Mouse (Mus musculus) liver, adult 2 months (tissue): ENCODE results near the gene Rps26. TPM values are rescaled to one million over a fixed set of nuclear protein-coding genes. Genes with fewer than 3 reads are reported as not detected.

Experiments
- DNase-seq: peaks from one replicate; pipeline ENCODE4 v3.0.0-alpha.2; 2011; ENCODE audit warnings: low read depth, low spot score; ENCODE audit errors: extremely low read depth
- H3K27ac ChIP-seq: fragments of 200-500 bp; replicated peaks from 2 replicates; pipeline ENCODE4 v1.5.1; 2012; ENCODE audit warnings: low read depth, mild to moderate bottlenecking, control low read depth, inconsistent platforms, low read length; ENCODE audit not compliant: insufficient read depth
- H3K27me3 ChIP-seq: fragments of 200-500 bp; 2 replicates; pipeline ENCODE4 v1.6.1; 2012; ENCODE audit warnings: mild to moderate bottlenecking, moderate library complexity, low read length, inconsistent platforms; ENCODE audit not compliant: control insufficient read depth, insufficient read depth
- H3K36me3 ChIP-seq: fragments of 200-500 bp; 2 replicates; pipeline ENCODE4 v1.6.1; 2012; ENCODE audit warnings: low read length, inconsistent platforms; ENCODE audit not compliant: control insufficient read depth, insufficient read depth
- H3K4me1 ChIP-seq: fragments of 200-500 bp; 2 replicates; pipeline ENCODE4 v1.6.1; 2011; ENCODE audit warnings: low read length; ENCODE audit not compliant: control insufficient read depth, insufficient read depth
- H3K4me3 ChIP-seq: fragments of 200-500 bp; 2 replicates; pipeline ENCODE4 v1.5.1; 2011; ENCODE audit warnings: low read depth, mild to moderate bottlenecking, control low read depth, low read length, moderate library complexity; ENCODE audit not compliant: insufficient read depth
- H3K79me2 ChIP-seq: fragments of 200-500 bp; 2 replicates; pipeline ENCODE4 v1.6.1; 2012; ENCODE audit warnings: inconsistent platforms, mild to moderate bottlenecking, low read length, moderate library complexity; ENCODE audit not compliant: control insufficient read depth, insufficient read depth
- H3K9ac ChIP-seq: fragments of 200-500 bp; 2 replicates; pipeline ENCODE4 v1.6.1; 2012; ENCODE audit warnings: low read depth, mild to moderate bottlenecking, control low read depth, inconsistent platforms, low read length
- CTCF ChIP-seq: fragments of 200-500 bp; IDR thresholded peaks from 2 replicates; pipeline ENCODE4 v1.5.1; 2011; ENCODE audit warnings: low read depth, low read length, control low read depth
- POLR2A ChIP-seq: fragments of 200-500 bp; IDR thresholded peaks from 2 replicates; pipeline ENCODE4 v1.6.1; 2011; ENCODE audit warnings: low read length, control low read depth; ENCODE audit not compliant: insufficient read depth; ENCODE audit errors: extremely low read depth
- WGBS: fragments of 180-500 bp; shearing (Covaris S2); methylation state at CpG from one replicate; pipeline ENCODE4 v1.1.7; 2018; 5-methylcytosine and 5-hydroxymethylcytosine counted together
- polyA plus RNA-seq: library from polyadenylated mRNA; depleted of rRNA; stranded (reverse); fragments of >200 nt; gene quantifications from 2 replicates; pipeline ENCODE4 v1.2.3, GENCODE M21; 2012; rRNA removed
- total RNA-seq: library from RNA; depleted of rRNA; stranded (reverse); fragments of >200 nt; gene quantifications from 2 replicates; pipeline ENCODE4 v1.2.3, GENCODE M21; 2014; rRNA removed

Gene Rps26
- total and polyA plus RNA-seq, 2 experiments = 234 to 425 TPM

- no peaks in the 10 kb centered on the region; the same call in 1 of the 2 replicates for H3K4me1 ChIP-seq
- H3K79me2 ChIP-seq = no peaks in the 10 kb centered on the region
- H3K27me3 ChIP-seq = no peaks in the 10 kb centered on the region
- H3K9ac ChIP-seq = no peak overlapping the region
- WGBS = 94% methylated on average over 4 of the region's 4 CpGs
- no peak overlapping the region for H3K27ac ChIP-seq
- TF ChIP-seq POLR2A = no peak
- no peak for TF ChIP-seq CTCF
- DNase-seq = no peak
- H3K36me3 ChIP-seq = peaks cover 79% of the 10 kb centered on the region
- H3K4me3 ChIP-seq = no peak overlapping the region
Measured at GRCm38 (mm10) chr10:128579731-128580130, 46.8 kb downstream of the Rps26 start.

GRCm38 (mm10) chr10:128579298-128579697, 47.2 kb downstream of the Rps26 start:
- Histone ChIP-seq H3K27ac (no peak overlapping the region), H3K9ac (no peak overlapping the region), H3K27me3 (no peaks in the 10 kb centered on the region), H3K36me3 (peaks cover 80% of the 10 kb centered on the region), H3K79me2 (no peaks in the 10 kb centered on the region), H3K4me1 (no peaks in the 10 kb centered on the region; the same call in 1 of the 2 replicates), H3K4me3 (no peak overlapping the region)
- no peak for TF ChIP-seq CTCF
- TF ChIP-seq POLR2A = no peak
- DNase-seq = no peak
- WGBS = 62% methylated on average over 3 of the region's 3 CpGs

DNA sequence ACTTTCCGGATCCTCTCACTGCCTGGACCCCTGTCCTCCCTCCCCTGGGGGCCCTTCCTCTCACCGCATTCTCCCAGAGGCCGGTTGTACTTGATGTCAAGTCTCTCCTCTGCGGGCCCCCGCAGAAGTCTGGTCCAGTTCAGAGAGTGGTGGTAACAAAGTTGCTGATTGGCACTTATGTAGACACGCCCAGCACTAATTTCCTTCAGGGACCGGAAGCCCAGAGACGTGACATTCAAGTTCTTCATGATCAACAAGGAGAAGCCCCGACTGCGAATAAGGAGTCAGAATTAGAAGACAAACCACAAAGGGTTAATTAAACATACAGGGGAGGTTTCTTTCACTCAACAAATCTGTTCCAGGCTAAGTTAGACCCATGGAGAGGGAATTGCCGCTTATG, 48.2 kb downstream of the Rps26 start:
- peaks cover 87% of the 10 kb centered on the region for H3K36me3 ChIP-seq
- H3K9ac ChIP-seq = peak overlapping the region; percentile 16; the same call in 1 of the 2 replicates
- no peaks in the 10 kb centered on the region for H3K4me1 ChIP-seq
- WGBS = 89% methylated on average over 11 of the region's 11 CpGs
- no peak overlapping the region for H3K27ac ChIP-seq
- no peak for DNase-seq
- H3K79me2 ChIP-seq = no peaks in the 10 kb centered on the region
- 0 out of 2 replicates have a peak overlapping the region, but pooled peaks have one; percentile 7 for H3K4me3 ChIP-seq
- TF ChIP-seq CTCF (no peak), POLR2A (no peak)
- H3K27me3 ChIP-seq = no peaks in the 10 kb centered on the region

- TF ChIP-seq CTCF (peak; percentile 66; the same call in 1 of the 2 replicates), POLR2A (no peak)
- Histone ChIP-seq H3K9ac (no peak overlapping the region), H3K79me2 (no peaks in the 10 kb centered on the region), H3K4me1 (no peaks in the 10 kb centered on the region), H3K27ac (no peak overlapping the region), H3K4me3 (no peak overlapping the region), H3K36me3 (peaks cover 87% of the 10 kb centered on the region), H3K27me3 (no peaks in the 10 kb centered on the region)
- 92% methylated on average over 2 of the region's 2 CpGs for WGBS
- DNase-seq = no peak
Measured at GRCm38 (mm10) chr10:128575063-128575462, 51.5 kb downstream of the Rps26 start.

Other genes with a start within 250 kb of the Rps26 start
- 5.6 and 9.3 TPM in 2 replicates for gene Ankrd52, start 249.6 kb downstream of the Rps26 start, total RNA-seq
- gene Ankrd52, start 249.6 kb downstream of the Rps26 start, polyA plus RNA-seq = 11.8 and 14.8 TPM in 2 replicates
- 2.4 and 3.2 TPM in 2 replicates for gene Slc39a5, start 225.5 kb downstream of the Rps26 start, total RNA-seq
- 2.0 and 8.9 TPM in 2 replicates for gene Slc39a5, start 225.5 kb downstream of the Rps26 start, polyA plus RNA-seq
- gene Nabp2, start 215.3 kb downstream of the Rps26 start, total RNA-seq = 12.9 and 17.0 TPM in 2 replicates
- 22.3 and 27.9 TPM in 2 replicates for gene Nabp2, start 215.3 kb downstream of the Rps26 start, polyA plus RNA-seq
- 5.1 and 6.6 TPM in 2 replicates for gene Rnf41, start 215.1 kb downstream of the Rps26 start, total RNA-seq
- 5.9 TPM in 2 replicates for gene Rnf41, start 215.1 kb downstream of the Rps26 start, polyA plus RNA-seq
- gene Smarcc2, start 167.5 kb downstream of the Rps26 start, total RNA-seq = 13.8 and 21.9 TPM in 2 replicates
- gene Smarcc2, start 167.5 kb downstream of the Rps26 start, polyA plus RNA-seq = 63.1 and 64.5 TPM in 2 replicates
- gene Myl6, start 132.6 kb downstream of the Rps26 start, total RNA-seq = 477 and 556 TPM in 2 replicates
- gene Myl6, start 132.6 kb downstream of the Rps26 start, polyA plus RNA-seq = 553 and 575 TPM in 2 replicates
- 0.28 and 0.47 TPM in 2 replicates for gene Myl6b, start 128.1 kb downstream of the Rps26 start, total RNA-seq
- gene Myl6b, start 128.1 kb downstream of the Rps26 start, polyA plus RNA-seq = 1.1 and 1.6 TPM in 2 replicates
- 7.9 and 10.7 TPM in 2 replicates for gene Esyt1, start 100.9 kb downstream of the Rps26 start, total RNA-seq
- 9.2 and 12.8 TPM in 2 replicates for gene Esyt1, start 100.9 kb downstream of the Rps26 start, polyA plus RNA-seq
- 3.2 and 4.4 TPM in 2 replicates for gene Zc3h10, start 79.0 kb downstream of the Rps26 start, total RNA-seq
- 6.8 and 8.1 TPM in 2 replicates for gene Zc3h10, start 79.0 kb downstream of the Rps26 start, polyA plus RNA-seq
- gene Rpl41, start 77.4 kb downstream of the Rps26 start, total RNA-seq = 921 and 1,015 TPM in 2 replicates
- 794 TPM in 2 replicates for gene Rpl41, start 77.4 kb downstream of the Rps26 start, polyA plus RNA-seq
- gene Pa2g4, start 60.8 kb downstream of the Rps26 start, total RNA-seq = 24.7 and 30.0 TPM in 2 replicates
- gene Pa2g4, start 60.8 kb downstream of the Rps26 start, polyA plus RNA-seq = 17.6 and 17.8 TPM in 2 replicates
- gene Erbb3, start 37.1 kb downstream of the Rps26 start, total RNA-seq = 92.9 and 115 TPM in 2 replicates
- gene Erbb3, start 37.1 kb downstream of the Rps26 start, polyA plus RNA-seq = 37.4 and 37.9 TPM in 2 replicates
- 0.09 and 0.13 TPM in 2 replicates for gene Ikzf4, start 19.2 kb upstream of the Rps26 start, total RNA-seq
- gene Ikzf4, start 19.2 kb upstream of the Rps26 start, polyA plus RNA-seq = 0.60 and 0.80 TPM in 2 replicates
- 135 and 145 TPM in 2 replicates for gene Suox, start 47.3 kb upstream of the Rps26 start, total RNA-seq
- 103 and 168 TPM in 2 replicates for gene Suox, start 47.3 kb upstream of the Rps26 start, polyA plus RNA-seq
- 68.6 and 74.0 TPM in 2 replicates for gene Rab5b, start 69.5 kb upstream of the Rps26 start, total RNA-seq
- gene Rab5b, start 69.5 kb upstream of the Rps26 start, polyA plus RNA-seq = 78.8 and 80.5 TPM in 2 replicates
- 0.09 and 0.40 TPM in 2 replicates for gene Pmel, start 77.4 kb upstream of the Rps26 start, total RNA-seq
- gene Pmel, start 77.4 kb upstream of the Rps26 start, polyA plus RNA-seq = 0.72 and 0.83 TPM in 2 replicates
- gene Cdk2, start 78.3 kb upstream of the Rps26 start, total RNA-seq = 4.7 and 7.6 TPM in 2 replicates
- gene Cdk2, start 78.3 kb upstream of the Rps26 start, polyA plus RNA-seq = 7.0 and 8.3 TPM in 2 replicates
- gene Dgka, start 118.1 kb upstream of the Rps26 start, total RNA-seq = 4.1 and 6.5 TPM in 2 replicates
- gene Dgka, start 118.1 kb upstream of the Rps26 start, polyA plus RNA-seq = 7.1 and 7.2 TPM in 2 replicates
- 9.5 and 12.7 TPM in 2 replicates for gene Pym1, start 121.1 kb upstream of the Rps26 start, total RNA-seq
- gene Pym1, start 121.1 kb upstream of the Rps26 start, polyA plus RNA-seq = 15.0 and 15.6 TPM in 2 replicates
- 74.3 and 79.8 TPM in 2 replicates for gene Mmp19, start 164.2 kb upstream of the Rps26 start, total RNA-seq
- 48.4 and 67.5 TPM in 2 replicates for gene Mmp19, start 164.2 kb upstream of the Rps26 start, polyA plus RNA-seq
- 23.5 and 25.3 TPM in 2 replicates for gene Dnajc14, start 177.3 kb upstream of the Rps26 start, total RNA-seq
- 9.2 and 9.7 TPM in 2 replicates for gene Dnajc14, start 177.3 kb upstream of the Rps26 start, polyA plus RNA-seq
- gene Tmem198b, start 177.6 kb upstream of the Rps26 start, total RNA-seq = 1.3 and 1.6 TPM in 2 replicates
- gene Tmem198b, start 177.6 kb upstream of the Rps26 start, polyA plus RNA-seq = 4.5 and 5.7 TPM in 2 replicates
- gene Sarnp, start 190.6 kb upstream of the Rps26 start, total RNA-seq = 23.1 and 25.8 TPM in 2 replicates
- gene Sarnp, start 190.6 kb upstream of the Rps26 start, polyA plus RNA-seq = 6.7 and 6.9 TPM in 2 replicates
- 73.2 and 76.7 TPM in 2 replicates for gene Ormdl2, start 194.9 kb upstream of the Rps26 start, total RNA-seq
- gene Ormdl2, start 194.9 kb upstream of the Rps26 start, polyA plus RNA-seq = 93.2 and 94.6 TPM in 2 replicates